Mouse (Mus musculus) cerebellum, postnatal 10 days (tissue): ENCODE results near the gene B3gntl1.

Source experiments
- DNase-seq, 2 experiments: peaks; one replicate each; pipeline ENCODE4 v3.0.0; 2021; ENCODE audit warnings: mixed read lengths in 2 of 2

The B3gntl1 gene

DNA sequence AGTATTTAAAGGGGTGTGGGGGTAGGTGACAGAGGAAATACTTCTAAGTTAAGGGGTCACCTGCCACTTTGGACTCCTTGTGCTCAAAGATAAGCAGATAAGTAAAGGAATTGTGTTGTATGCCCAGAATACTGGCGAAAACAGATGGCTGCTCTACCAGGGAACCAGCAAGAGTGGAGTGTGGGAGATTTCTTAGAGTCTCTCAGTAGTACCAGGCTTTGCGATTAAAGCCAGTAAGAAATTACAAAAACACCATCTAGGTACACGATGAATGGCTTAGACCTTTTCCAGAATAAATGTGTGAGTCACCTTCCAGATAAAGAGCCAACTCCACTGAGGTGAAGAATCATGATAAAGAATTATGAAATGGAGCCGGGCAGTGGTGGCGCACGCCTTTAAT, 27.6 kb downstream of the B3gntl1 start:
- no peak for DNase-seq

GRCm38 (mm10) chr11:121641501-121642145, 31.3 kb downstream of the B3gntl1 start:
- peak; percentile 58 to 68 for DNase-seq

DNA sequence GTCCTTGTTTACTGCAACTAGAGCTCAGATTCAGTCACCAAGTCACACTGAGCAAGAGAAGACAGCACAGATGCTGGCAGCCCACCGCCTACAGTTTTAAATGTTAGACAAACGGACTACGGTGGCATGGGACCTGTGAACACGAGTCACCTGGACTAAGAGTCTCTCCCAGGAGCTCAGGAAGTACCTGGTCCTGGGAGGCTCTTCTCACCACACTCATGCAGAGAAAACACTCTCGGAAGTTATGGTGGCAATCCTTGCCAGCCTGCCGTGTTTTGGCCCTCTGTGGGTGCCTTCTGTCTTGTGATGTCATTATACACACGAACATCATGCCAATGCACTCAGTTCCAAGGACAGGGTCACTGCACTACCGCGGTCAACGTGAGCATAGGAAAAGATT, 36.3 kb downstream of the B3gntl1 start:
- DNase-seq = no peak

DNA sequence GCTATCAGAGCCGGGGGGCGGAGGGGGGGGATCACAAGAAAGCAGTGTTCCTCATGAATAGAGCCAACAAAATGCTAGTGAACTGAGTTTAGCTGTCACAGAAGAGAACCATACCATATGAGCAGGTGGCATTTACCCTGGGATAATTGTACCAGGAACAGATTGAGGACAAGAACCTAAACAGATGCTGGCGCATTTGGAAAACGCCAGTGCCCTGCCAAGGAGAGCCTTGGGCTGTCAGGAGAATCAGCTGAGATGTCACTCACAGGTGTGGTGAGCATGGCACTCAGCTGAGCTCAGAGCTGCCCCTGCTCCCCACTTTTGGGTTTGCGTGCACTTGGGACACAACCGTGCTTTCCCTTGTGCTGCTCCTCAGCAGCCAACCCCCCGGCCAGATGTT, 41.5 kb downstream of the B3gntl1 start:
- DNase-seq = peak; percentile 58 to 70

GRCm38 (mm10) chr11:121630406-121630805, 42.5 kb downstream of the B3gntl1 start:
- peak; percentile 58 to 69 for DNase-seq

GRCm38 (mm10) chr11:121629529-121629928, 43.4 kb downstream of the B3gntl1 start:
- DNase-seq = no peak

GRCm38 (mm10) chr11:121627521-121627920, 45.4 kb downstream of the B3gntl1 start:
- no peak for DNase-seq

DNA sequence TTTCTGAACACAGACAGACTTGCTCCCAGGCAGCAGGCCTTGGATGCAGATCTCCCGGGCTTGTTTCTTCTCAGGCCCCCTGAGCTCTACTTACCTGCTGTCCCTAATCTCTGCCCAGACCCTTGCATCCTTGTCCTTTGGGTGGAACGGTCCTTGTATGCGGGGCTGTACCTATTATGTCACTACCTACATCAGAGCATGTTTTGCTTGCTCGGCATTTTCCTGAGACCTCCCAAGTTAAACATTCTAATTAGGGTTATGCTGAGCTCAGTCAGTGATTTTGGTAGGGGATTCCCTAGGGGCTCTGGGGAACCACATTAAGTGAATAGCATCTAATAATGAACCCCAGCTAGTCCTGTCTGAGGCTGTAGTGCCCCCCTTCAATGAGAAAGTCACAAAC, 47.9 kb downstream of the B3gntl1 start:
- no peak for DNase-seq

GRCm38 (mm10) chr11:121617371-121617770, 55.6 kb downstream of the B3gntl1 start:
- peak; percentile 54 to 65 for DNase-seq

- DNase-seq = no peak
These were observed 56.5 kb downstream of the B3gntl1 start for GRCm38 (mm10) chr11:121616501-121616900.

DNA sequence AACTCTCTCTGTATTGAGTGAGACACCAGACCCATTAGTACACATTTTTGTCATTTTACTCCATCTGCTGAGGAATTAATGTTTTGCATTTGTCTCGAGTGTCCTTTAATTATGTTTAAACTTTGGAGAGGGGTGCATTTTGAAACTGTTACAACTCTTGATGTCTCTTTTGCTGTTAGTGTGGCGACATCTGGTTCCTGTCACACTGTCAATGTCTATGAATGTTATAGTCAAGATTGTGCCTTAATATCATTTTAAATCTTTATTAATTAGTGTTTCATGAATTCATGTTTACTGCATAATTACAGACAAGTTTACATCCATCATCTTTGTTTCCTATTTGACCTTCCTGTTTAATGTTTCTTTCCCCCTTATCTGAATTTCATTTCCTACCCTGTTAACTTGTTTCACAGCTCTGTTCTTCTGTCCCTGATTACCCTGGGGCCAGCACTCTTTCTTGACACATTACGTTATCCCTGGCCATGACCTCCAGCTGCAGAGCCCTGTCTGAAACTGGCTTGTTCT, 56.9 kb downstream of the B3gntl1 start:
- no peak for DNase-seq

- no peak for DNase-seq
These were observed 62.0 kb downstream of the B3gntl1 start for GRCm38 (mm10) chr11:121610976-121611375.

DNA sequence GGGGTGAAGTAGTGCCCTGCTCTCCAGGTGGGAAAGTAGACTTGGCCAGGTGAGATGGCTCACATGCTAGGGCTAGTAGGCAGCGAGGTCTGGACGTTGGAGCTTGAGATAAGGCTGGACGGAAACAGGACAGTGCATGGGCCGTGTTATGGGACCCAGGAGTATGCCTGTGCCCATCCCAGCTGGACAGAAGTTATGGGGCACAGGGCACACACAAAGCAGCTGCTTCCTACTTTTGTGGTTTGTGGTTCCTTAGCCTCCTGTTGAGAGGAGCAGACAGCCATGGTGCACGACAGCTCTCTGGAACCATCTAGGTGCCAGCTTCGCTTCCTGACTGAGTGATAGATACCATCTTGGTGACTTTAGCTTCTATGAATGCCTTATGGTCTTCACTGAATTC, 67.3 kb downstream of the B3gntl1 start:
- DNase-seq = no peak

- DNase-seq = no peak
These were observed 71.5 kb downstream of the B3gntl1 start for GRCm38 (mm10) chr11:121601422-121601821.

DNA sequence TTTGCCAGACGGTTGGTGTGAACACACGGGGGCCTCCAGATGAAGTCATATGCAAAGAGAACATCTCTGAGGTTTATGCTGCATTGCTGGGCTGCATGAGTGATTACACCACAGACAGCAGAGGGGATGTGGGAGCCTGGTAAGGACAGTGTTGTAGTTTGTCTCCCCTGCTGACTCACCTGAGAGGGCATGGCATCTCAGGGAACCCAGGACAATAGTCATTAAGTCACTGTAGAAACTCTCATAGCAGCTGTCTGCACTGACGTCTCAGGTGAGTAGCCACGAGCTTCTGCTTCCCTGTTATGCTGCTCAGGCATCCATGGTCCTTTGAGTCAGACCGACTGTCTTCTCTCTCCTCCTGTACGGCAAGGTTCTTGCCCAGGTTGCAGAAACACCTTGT, 75.7 kb downstream of the B3gntl1 start:
- DNase-seq = no peak

GRCm38 (mm10) chr11:121581856-121582255, 91.1 kb downstream of the B3gntl1 start:
- DNase-seq = no peak
